Mouse (Mus musculus): Measurements from ENCODE around the gene Mrps10. TPM values are rescaled to one million over a fixed set of nuclear protein-coding genes. Genes with fewer than 3 reads are reported as not detected.

The Mrps10 gene
- 49.0 TPM for polyA plus RNA-seq (2017; shearing (Covaris generic))

DNA sequence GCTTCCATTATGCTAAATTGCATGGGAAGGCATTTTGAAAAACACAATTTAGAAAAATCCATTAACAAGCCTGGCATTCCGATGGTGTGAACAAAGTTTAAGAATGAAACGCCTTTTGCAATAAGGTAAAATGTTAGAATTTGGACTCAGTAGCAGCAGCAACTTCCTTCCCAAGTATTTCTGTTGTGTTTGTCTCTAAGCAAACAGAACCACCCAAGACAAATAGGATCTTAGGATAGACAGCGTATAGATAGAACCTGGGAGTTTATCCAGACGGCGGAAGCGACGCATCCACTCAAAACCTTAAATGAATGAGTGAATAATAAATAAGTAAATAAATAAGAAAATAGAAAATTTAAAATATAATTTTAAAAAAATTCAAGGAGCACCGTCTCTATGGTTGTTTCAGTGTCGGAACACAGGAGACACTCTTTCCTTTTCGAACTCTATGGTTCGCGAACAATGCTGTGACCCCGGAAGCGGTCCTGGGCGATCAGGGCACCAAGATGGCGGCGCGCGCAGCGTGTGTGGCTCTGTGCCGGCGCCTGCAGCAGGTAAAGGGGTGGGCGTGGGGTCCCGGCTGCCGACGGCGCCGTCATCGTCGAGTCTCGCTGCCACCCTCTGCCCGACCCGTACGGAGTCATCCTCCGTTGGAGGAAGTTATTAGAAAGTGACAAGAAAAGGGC is at the start of gene Mrps10:
TSS of gene Mrps10 (plus strand) at position 487 of the 686 bp plus-strand sequence.

GRCm38 (mm10) chr17:47385145-47385544 is 16.5 kb downstream of the Mrps10 start, which contains the start of gene Guca1b:
Gene Guca1b (plus strand): TSS chr17:47385393.

DNA sequence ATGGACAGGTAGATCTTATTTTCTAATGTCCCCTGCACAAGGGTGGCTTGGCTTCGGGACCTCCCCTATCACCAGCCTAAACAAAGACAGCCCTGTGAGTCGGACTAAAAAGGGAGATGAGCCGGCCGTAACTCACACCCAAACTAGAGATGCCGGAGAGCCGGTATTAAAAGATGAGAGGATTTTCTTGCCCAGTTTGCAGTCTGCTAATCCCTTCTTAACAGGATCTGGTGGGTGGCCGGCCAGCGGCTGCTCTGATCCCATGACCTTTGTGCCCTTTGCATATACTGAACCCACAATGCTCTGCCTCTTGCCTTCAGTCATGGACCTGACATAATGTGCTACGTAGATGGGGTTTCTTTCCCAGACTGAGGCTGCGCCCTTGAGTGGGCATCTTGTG is 31.8 kb downstream of the Mrps10 start, which contains the start of gene Guca1a:
TSS of gene Guca1a (minus strand) at position 134 of the 400 bp plus-strand sequence.

Other genes with a start within 250 kb of the Mrps10 start
- gene Guca1b, start 16.5 kb downstream of the Mrps10 start, polyA plus RNA-seq (2017; shearing (Covaris generic)): 2.4 TPM
- gene Guca1a, start 31.7 kb downstream of the Mrps10 start, polyA plus RNA-seq (2017; shearing (Covaris generic)): not detected
- not detected for gene AI661453, start 67.7 kb downstream of the Mrps10 start, polyA plus RNA-seq (2017; shearing (Covaris generic))
- not detected for gene 1700001C19Rik, start 68.5 kb downstream of the Mrps10 start, polyA plus RNA-seq (2017; shearing (Covaris generic))
- gene Taf8, start 133.4 kb downstream of the Mrps10 start, polyA plus RNA-seq (2017; shearing (Covaris generic)): 58.9 TPM
- gene Ccnd3, start 136.2 kb downstream of the Mrps10 start, polyA plus RNA-seq (2017; shearing (Covaris generic)): 282 TPM
- 18.2 TPM for gene Bysl, start 242.6 kb downstream of the Mrps10 start, polyA plus RNA-seq (2017; shearing (Covaris generic))
- 46.2 TPM for gene Med20, start 242.7 kb downstream of the Mrps10 start, polyA plus RNA-seq (2017; shearing (Covaris generic))
- gene Gm20517, start 242.7 kb downstream of the Mrps10 start, polyA plus RNA-seq (2017; shearing (Covaris generic)): 0.73 TPM